Mouse (Mus musculus) retina, postnatal 7 days (tissue): ENCODE results near the gene Gm10401.

Source experiments
- DNase-seq: peaks from one replicate; pipeline ENCODE4 v3.0.0-alpha.2; 2012; ENCODE audit warnings: low read depth, low spot score

Gm10401 gene

GRCm38 (mm10) chr5:115098195-115098594 is at the start of gene Gm10401:
Gene Gm10401 (minus strand): TSS chr5:115098295.
- DNase-seq = no peak

DNA sequence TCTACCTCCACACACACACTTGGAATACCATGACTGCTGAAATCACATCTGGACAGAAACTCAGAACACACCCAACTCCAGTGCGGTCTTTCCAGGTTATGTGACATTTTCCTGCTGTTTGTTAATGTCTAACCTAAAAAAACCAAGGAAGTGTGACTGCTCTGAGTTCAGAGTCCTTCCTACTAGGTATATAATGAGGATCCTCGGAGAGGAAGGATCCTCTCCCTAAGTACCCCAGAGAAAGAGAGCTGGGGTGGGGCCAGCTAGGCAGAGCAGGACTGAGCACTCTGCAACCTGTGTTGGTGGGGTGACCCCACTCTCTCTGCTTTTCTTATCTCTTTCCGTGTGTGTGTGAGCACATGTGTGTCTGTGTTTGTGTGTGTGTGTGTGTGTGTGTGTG is 49.3 kb upstream of the Gm10401 start:
- no peak for DNase-seq

DNA sequence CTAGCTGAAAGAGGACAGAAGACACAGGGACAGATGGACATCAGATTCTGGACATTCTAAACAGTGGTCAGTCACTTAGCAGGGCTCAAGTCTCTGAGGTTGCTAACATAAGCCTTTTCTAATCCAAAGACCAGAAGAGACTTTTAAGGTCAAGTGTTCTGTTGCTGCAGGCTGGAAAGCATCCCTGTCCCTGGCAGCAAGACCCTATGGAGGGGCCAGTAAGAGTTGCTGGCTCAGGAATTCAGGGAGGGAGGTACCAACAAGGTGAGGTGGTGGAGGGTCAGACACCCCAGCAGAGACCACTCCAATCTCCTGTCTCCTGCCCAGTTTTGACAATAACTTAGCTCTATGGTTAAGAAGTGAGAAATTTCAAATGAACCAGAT is 48.6 kb upstream of the Gm10401 start:
- DNase-seq = no peak

DNA sequence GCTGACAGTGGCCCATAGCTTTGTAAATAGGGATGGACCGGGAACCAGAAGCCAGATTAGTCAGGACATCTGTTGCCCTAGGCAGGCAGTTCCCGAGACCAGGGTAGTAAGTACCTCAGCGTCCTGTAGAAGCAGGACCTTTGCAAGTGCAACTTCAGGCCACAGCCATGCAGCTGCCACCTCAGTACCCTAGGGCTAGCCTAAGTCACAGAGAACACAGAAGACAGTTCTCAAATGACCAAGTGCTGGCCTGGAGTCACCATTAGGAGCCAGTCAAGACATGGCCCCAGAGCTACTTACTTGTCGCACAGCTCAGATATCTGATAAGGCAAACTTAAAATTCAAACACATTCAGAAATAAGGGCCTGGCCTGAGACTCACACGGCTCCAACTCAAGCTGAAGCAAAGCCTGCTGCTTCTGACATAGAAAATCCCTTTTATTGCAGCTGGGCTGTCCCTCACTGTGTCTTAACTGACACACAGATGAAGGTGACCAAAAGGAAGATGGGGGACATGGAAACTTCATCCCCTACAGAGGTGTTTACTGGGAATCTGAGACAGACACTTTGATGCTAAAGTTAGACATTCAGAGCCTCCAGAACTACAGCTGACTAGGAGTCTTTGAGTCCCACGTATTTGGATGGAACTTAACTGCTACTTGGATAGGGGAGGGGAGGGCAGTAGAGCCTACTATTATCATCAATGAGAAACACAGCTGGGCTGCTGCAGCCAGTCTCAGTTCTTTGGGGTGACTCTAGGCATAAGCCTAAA is 48.1 kb upstream of the Gm10401 start:
- DNase-seq = no peak

GRCm38 (mm10) chr5:115145253-115145968 is 47.3 kb upstream of the Gm10401 start:
- no peak for DNase-seq

DNA sequence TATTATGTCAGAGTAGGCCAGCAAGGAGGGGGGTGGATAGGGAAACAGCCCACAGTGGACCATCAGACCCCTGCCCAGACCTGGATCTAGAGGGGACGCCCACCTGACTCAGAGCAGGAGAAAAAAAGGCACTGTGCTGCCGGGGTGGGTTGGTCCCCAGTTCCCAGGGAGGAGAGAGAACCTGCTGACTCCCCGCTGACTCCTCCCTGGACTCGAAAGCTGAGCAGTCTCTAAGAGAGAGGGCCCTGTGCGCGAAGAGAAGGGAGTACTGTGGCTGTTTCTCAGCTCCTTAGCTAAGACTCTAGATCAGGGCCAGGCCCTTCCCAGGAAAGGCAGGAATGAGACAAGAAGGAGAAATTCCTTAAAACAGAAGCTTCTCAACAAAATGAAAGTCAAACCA is 46.4 kb upstream of the Gm10401 start:
- DNase-seq = no peak

GRCm38 (mm10) chr5:115143552-115143951 is 45.5 kb upstream of the Gm10401 start:
- no peak for DNase-seq

GRCm38 (mm10) chr5:115142166-115142697 is 44.1 kb upstream of the Gm10401 start:
- no peak for DNase-seq

DNA sequence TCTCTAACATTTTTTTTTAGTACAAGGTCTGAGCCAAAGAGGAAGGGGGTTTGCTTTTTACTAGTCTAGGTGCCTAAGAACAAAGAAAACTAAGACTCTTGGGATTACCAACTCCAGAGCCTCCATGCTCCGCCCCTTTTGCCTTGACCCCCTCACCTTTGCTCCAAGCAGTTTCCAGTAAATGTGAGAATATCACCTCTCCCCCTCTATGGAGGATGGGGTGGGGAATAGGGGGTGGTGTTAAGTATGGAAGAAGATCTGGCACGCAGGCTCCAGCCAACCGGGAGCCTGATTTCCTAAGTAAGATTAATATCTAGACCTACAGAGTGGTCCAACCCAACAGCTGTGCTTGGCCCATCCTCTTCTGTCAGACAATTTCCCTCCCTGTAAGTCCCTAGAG is 42.6 kb upstream of the Gm10401 start:
- no peak for DNase-seq

- no peak for DNase-seq
Observed at GRCm38 (mm10) chr5:115139124-115139523, 41.0 kb upstream of the Gm10401 start.

DNA sequence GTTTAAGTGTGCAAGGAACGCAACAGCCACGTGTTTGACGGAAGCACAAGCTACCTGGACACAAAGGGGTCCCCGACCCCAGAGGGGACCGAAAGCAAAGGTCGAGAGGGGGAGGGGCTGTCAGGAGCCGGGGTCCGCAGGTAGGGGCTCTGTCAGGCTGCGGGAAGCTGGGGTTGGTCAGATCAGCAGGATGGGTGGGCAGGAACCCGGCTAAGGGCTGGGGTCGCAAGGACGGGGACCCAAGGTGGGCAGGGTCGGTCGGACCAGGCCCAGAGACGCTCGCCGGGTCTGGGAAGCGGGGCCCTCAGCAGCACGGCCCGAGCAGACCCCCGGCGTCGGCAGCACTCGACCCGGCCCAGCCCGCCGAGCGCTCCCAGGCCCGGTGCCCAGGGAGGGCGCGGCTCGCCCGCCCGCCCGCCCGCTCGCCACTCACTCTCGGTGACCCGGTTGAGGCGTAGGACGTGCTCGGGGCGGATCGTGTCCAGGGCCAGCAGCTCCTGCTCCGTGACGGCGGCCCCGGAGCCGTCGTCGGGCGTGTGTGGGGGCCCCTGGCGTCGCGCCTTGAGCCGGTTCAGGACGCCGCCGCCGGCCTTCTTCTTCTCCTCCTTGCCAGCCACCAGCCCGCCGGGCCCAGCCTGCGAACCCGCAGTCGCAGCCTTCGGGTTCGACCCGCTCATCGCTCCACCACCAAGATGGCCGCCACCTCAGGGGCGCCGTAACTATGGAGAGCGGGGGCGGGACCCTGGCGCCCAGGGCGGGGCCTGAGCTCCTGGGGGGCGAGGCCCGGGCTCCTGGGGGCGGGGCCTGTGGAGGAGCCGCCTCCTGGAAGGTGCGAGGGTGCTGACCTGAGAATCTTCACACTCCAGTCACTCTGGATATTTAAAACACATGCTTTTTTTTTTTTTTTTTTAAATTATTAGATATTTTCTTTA is 36.4 kb upstream of the Gm10401 start, which contains the start of gene Unc119b:
Gene Unc119b (minus strand): TSS at position 742 of the 932 bp plus-strand sequence.
- peak; percentile 77 for DNase-seq

GRCm38 (mm10) chr5:115133358-115134066 is 35.4 kb upstream of the Gm10401 start:
- no peak for DNase-seq

- DNase-seq = no peak
Observed at GRCm38 (mm10) chr5:115132465-115132864, 34.4 kb upstream of the Gm10401 start.

DNA sequence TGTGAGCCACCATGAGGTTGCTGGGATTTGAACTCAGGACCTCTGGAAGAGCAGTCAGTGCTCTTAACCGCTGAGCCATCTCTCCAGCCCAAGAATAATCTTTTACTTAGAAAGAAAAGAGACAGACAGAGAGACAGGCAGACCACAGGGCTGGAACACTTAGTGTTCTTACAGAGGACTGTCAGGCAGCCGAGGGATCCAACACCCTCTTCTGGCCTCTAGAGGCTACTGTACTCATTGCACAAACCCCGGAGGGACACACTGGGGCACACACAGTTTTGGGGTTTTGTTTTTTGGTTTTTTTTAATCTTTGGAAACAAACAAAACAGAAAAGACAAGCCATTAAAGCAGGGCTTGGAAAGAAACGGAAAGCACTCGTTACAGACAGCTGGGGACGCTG is 31.2 kb upstream of the Gm10401 start:
- DNase-seq = no peak

GRCm38 (mm10) chr5:115127421-115128179 is 29.5 kb upstream of the Gm10401 start:
- no peak for DNase-seq

GRCm38 (mm10) chr5:115126578-115127312 is 28.6 kb upstream of the Gm10401 start:
- DNase-seq = no peak

DNA sequence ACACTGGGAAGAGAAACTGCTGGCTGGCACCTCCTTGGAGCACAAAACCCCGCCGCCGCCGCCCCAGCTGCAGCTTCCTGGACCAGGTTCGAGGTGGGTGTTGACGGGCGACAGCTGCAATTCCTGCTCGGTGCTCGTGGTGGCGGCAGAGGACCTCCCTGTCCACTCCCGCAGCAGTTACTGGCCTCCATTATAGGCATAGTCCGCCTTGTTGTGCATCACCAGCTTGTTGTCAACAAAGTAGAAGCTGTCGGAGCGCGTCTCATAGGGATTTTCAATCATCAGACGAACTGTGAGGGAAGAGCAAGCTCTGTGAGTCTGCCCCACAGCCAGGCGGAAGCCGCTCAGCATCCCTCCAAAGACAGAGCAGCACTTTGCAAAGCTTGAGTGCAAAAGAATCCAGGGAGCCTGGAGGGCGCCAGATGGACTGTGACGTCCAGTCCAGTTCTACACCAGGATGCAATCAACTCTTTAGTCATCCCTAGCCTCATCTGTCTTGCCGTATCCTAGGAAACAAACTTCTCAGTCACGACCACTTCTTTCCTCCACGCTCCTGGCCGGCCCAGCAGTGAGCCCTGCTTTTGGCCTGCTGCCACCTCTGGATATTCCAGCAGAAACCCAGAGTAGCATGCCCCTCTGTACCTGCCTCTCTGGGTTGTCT is 27.2 kb upstream of the Gm10401 start:
- DNase-seq = peak; percentile 73

DNA sequence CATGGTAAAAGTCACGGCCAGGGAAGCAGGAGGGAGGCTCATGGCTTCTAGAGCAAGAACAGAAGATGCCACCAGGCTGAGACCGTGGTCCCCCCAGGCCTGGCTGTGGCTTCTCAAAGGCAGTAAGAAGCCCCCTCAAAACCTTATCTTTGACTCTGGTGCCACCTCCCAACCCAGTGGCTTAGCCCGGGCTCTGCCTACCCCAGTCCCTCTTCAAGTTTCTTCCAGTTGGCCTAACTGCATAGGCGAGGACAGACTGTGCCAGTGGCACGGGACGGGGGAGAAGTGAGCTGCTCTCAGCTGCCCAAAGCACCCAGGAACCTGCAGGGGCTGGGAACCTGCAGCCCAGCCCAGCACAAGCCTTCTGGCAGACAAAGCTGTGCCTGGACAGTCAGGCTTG is 26.6 kb upstream of the Gm10401 start:
- no peak for DNase-seq

DNA sequence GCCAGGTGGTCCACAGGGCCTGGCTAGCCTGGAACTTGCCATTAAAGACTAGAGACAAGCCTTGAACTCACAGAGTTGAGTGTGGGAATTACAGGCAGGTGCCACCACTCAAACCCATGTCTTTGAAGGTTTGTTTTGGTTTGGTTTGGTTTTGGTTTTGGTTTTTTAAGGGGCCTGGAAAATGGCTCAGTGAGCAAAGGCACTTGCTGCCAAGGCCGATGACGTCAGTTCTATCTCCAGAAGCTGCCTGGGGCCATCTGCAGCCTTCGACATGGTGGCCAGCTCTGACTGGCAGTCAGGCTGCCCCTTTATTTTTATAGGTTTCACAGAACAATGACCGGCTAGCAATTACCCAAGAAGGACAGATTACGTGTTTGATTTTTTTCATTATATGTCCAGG is 22.9 kb upstream of the Gm10401 start:
- DNase-seq = no peak
